Mouse (Mus musculus): ENCODE results near the gene Eif2d.

DNA sequence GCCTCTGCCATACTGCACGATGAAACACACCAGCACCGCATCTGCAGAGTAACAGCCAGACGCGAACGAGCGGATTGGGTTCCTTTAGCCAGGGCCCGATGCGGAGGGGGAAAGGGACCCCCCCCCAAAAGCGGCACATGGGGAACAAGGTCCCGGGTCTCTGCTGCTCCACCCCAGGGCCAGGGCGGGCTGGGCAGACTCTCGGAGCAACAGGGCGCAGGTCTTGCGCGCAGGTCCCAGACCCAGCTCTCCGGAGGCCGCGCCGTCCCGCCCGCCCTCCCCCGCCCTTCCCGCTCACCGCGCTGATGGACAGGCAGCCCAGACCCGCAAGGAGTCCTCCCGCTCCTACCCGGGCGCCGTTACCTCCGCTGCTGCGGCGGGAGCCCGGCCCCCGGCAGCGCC, 15.3 kb upstream of the Eif2d start:
- TF ChIP-seq POLR2A (IDR thresholded peaks at IDR 0.05; ENCODE audit: control insufficient read depth, extremely low read depth, insufficient read depth, low read length, poor library complexity) (no peak), CTCF (IDR thresholded peaks at IDR 0.05; ENCODE audit: borderline replicate concordance, control insufficient read depth, extremely low read depth, insufficient read depth, low read length, poor library complexity) (no peak)
